Mouse (Mus musculus): Measurements from ENCODE around the gene Marveld2.

DNA sequence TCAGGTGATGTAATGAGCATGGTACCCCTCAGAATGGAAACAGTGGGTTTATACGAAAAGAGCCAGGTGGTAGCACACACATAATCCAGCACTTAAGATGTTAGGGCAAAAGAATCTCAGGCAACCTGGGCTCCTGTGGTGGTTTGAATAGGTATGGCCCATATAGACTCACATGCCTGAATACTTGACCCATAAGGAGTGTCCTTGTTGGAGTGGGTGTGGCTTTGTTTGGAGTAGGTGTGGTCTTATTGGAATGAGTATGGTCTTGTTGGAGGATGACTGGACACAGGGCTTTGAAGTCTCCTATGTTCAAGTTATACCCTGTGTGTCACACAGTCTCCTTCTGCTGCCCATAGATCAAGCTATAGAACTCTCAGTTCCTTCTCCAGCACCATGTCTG is 48.4 kb downstream of the Marveld2 start:
- TF ChIP-seq POLR2A (IDR thresholded peaks at IDR 0.05; ENCODE audit: insufficient read depth, low read depth, low read length) (no peak), CTCF (IDR thresholded peaks at IDR 0.05; ENCODE audit: insufficient read depth, low read depth, low read length) (no peak)
